Mouse (Mus musculus): ENCODE data around the gene Fth1. TPM values are rescaled to one million over a fixed set of nuclear protein-coding genes. Genes with fewer than 3 reads are reported as not detected.
"Not testable (repeated sequence)": the region's sequence is repeated elsewhere in the genome, so short reads cannot be mapped to it uniquely, and the experiment has no call there.

Gene Fth1
- 1,303 and 1,312 TPM in 2 replicates for polyA plus RNA-seq (2014; fragmentation: Nextera tagmentation; extraction: Ambion mirVana)

DNA sequence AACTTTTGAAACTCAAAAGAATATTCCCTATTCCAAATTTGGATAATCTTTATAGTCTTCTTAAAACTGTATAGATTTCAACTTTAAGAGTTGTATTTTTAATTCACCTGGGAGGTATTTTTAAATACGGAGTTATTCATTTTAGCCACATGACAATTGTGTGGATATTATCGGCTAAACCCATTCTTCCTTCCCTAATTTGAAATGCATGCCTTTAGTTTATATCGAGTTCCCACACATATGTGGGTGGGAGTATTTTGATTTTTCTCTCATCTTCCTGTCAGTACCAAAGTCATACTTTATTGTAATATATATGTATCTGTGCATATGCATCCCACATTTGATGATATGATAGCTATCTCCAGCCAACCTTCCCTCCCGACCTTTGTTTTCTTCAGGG lies at the start of gene Fth1:
Fth1 (plus strand) TSS at position 341 of the 400 bp plus-strand sequence.
- ATAC-seq (replicated peaks; ENCODE audit: insufficient number of reproducible peaks, low FRiP score, low TSS enrichment, low read depth) = no peak
- WGBS = 89% methylated on average over 4 of the region's 4 CpGs
- H3K4me1 ChIP-seq (ENCODE audit: control insufficient read depth, insufficient read depth, low read length) = peaks cover 4% of the 10 kb centered on the region; the same call in 1 of the 2 replicates
- H3K36me3 ChIP-seq (replicated peaks; ENCODE audit: control insufficient read depth, insufficient read depth, low read depth, low read length) = no peaks in the 10 kb centered on the region; the same call in 1 of the 2 replicates
- H3K27ac ChIP-seq (replicated peaks; ENCODE audit: low read depth, low read length) = no peak within 1 kb of the TSS
- no peaks in the 10 kb centered on the region for H3K9me3 ChIP-seq (replicated peaks; ENCODE audit: control insufficient read depth, low read length)
- no peaks in the 10 kb centered on the region for H3K27me3 ChIP-seq (ENCODE audit: control insufficient read depth, insufficient read depth, low read length)
- no peak within 1 kb of the TSS for H3K4me2 ChIP-seq (ENCODE audit: low read depth, low read length)
- DNase-seq (ENCODE audit: low spot score) = no peak
- H3K4me3 ChIP-seq (ENCODE audit: low read depth, low read length) = no peak within 1 kb of the TSS
- H3K9ac ChIP-seq (replicated peaks; ENCODE audit: low read length) = no peak within 1 kb of the TSS

- H3K4me1 ChIP-seq (ENCODE audit: control insufficient read depth, insufficient read depth, low read length); H3K27ac ChIP-seq (replicated peaks; ENCODE audit: low read depth, low read length); DNase-seq (ENCODE audit: low spot score); H3K9ac ChIP-seq (replicated peaks; ENCODE audit: low read length); ATAC-seq (replicated peaks; ENCODE audit: insufficient number of reproducible peaks, low FRiP score, low TSS enrichment, low read depth); H3K36me3 ChIP-seq (replicated peaks; ENCODE audit: control insufficient read depth, insufficient read depth, low read depth, low read length); H3K4me2 ChIP-seq (ENCODE audit: low read depth, low read length); H3K27me3 ChIP-seq (ENCODE audit: control insufficient read depth, insufficient read depth, low read length); H3K4me3 ChIP-seq (ENCODE audit: low read depth, low read length); H3K9me3 ChIP-seq (replicated peaks; ENCODE audit: control insufficient read depth, low read length): not testable (repeated sequence)
- WGBS = 80% methylated on average over 2 of the region's 2 CpGs
Observed at GRCm38 (mm10) chr19:9931167-9931607, 49.2 kb upstream of the Fth1 start.

- H3K27me3 ChIP-seq (ENCODE audit: control insufficient read depth, insufficient read depth, low read length) = no peaks in the 10 kb centered on the region
- DNase-seq (ENCODE audit: low spot score) (no peak), ATAC-seq (replicated peaks; ENCODE audit: insufficient number of reproducible peaks, low FRiP score, low TSS enrichment, low read depth) (no peak)
- H3K9ac ChIP-seq (replicated peaks; ENCODE audit: low read length) = no peak overlapping the region
- H3K4me1 ChIP-seq (ENCODE audit: control insufficient read depth, insufficient read depth, low read length) = no peaks in the 10 kb centered on the region
- no peaks in the 10 kb centered on the region for H3K36me3 ChIP-seq (replicated peaks; ENCODE audit: control insufficient read depth, insufficient read depth, low read depth, low read length)
- H3K27ac ChIP-seq (replicated peaks; ENCODE audit: low read depth, low read length) = no peak overlapping the region
- H3K4me2 ChIP-seq (ENCODE audit: low read depth, low read length) = no peak overlapping the region
- H3K4me3 ChIP-seq (ENCODE audit: low read depth, low read length) = no peak overlapping the region
- WGBS = 60% methylated on average over 2 of the region's 2 CpGs
- no peaks in the 10 kb centered on the region for H3K9me3 ChIP-seq (replicated peaks; ENCODE audit: control insufficient read depth, low read length)
Observed at GRCm38 (mm10) chr19:9933908-9934307, 46.5 kb upstream of the Fth1 start.

GRCm38 (mm10) chr19:9936579-9936978 lies 43.8 kb upstream of the Fth1 start:
- Histone ChIP-seq H3K36me3 (replicated peaks; ENCODE audit: control insufficient read depth, insufficient read depth, low read depth, low read length) (no peaks in the 10 kb centered on the region), H3K27me3 (ENCODE audit: control insufficient read depth, insufficient read depth, low read length) (no peaks in the 10 kb centered on the region), H3K4me3 (ENCODE audit: low read depth, low read length) (no peak overlapping the region), H3K4me1 (ENCODE audit: control insufficient read depth, insufficient read depth, low read length) (no peaks in the 10 kb centered on the region), H3K9me3 (replicated peaks; ENCODE audit: control insufficient read depth, low read length) (no peaks in the 10 kb centered on the region), H3K9ac (replicated peaks; ENCODE audit: low read length) (no peak overlapping the region), H3K27ac (replicated peaks; ENCODE audit: low read depth, low read length) (no peak overlapping the region), H3K4me2 (ENCODE audit: low read depth, low read length) (no peak overlapping the region)
- no peak for DNase-seq (ENCODE audit: low spot score)
- ATAC-seq (replicated peaks; ENCODE audit: insufficient number of reproducible peaks, low FRiP score, low TSS enrichment, low read depth) = no peak
- 59% methylated on average over 5 of the region's 5 CpGs for WGBS

- Histone ChIP-seq H3K4me1 (ENCODE audit: control insufficient read depth, insufficient read depth, low read length) (no peaks in the 10 kb centered on the region), H3K4me2 (ENCODE audit: low read depth, low read length) (no peak overlapping the region), H3K4me3 (ENCODE audit: low read depth, low read length) (no peak overlapping the region), H3K27me3 (ENCODE audit: control insufficient read depth, insufficient read depth, low read length) (no peaks in the 10 kb centered on the region), H3K9ac (replicated peaks; ENCODE audit: low read length) (no peak overlapping the region), H3K27ac (replicated peaks; ENCODE audit: low read depth, low read length) (no peak overlapping the region), H3K9me3 (replicated peaks; ENCODE audit: control insufficient read depth, low read length) (no peaks in the 10 kb centered on the region), H3K36me3 (replicated peaks; ENCODE audit: control insufficient read depth, insufficient read depth, low read depth, low read length) (no peaks in the 10 kb centered on the region)
- no peak for DNase-seq (ENCODE audit: low spot score)
- 62% methylated on average over 5 of the region's 5 CpGs for WGBS
- ATAC-seq (replicated peaks; ENCODE audit: insufficient number of reproducible peaks, low FRiP score, low TSS enrichment, low read depth) = no peak
Observed at GRCm38 (mm10) chr19:9937428-9937827, 43.0 kb upstream of the Fth1 start.

DNA sequence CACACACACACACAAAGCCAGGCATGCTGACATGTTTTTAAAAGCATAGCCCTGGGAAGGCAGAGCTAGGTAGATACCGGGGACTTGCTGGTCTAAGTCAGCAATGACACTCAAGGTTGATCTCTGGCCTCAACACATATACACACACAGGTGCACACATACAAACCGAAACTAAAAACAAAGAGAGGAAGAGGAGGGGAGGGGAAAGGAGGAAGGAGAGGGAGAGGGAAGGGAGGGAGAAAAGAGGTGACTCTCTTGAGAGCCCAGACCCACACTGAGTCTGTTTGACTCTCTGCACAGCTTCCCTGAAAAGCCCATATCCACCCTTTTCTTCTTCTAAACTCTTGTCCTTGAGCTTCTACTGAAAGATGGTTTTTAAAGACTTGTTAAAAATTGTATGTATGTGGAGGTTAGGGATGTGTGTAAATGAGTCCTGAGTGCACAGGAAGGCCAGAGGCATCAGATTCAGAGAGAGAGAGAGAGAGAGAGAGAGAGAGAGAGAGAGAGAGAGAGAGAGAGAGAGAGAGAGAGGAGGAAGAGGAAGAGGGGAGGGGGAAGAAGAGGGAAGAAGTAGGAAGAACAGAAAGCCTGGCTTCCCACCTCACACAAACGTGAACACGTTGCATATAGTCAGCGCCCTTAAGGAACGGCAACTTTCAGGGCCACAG lies 42.1 kb upstream of the Fth1 start:
- Histone ChIP-seq H3K27me3 (ENCODE audit: control insufficient read depth, insufficient read depth, low read length) (no peaks in the 10 kb centered on the region), H3K4me3 (ENCODE audit: low read depth, low read length) (no peak overlapping the region), H3K27ac (replicated peaks; ENCODE audit: low read depth, low read length) (no peak overlapping the region), H3K36me3 (replicated peaks; ENCODE audit: control insufficient read depth, insufficient read depth, low read depth, low read length) (no peaks in the 10 kb centered on the region), H3K9ac (replicated peaks; ENCODE audit: low read length) (no peak overlapping the region), H3K9me3 (replicated peaks; ENCODE audit: control insufficient read depth, low read length) (no peaks in the 10 kb centered on the region), H3K4me1 (ENCODE audit: control insufficient read depth, insufficient read depth, low read length) (no peaks in the 10 kb centered on the region), H3K4me2 (ENCODE audit: low read depth, low read length) (no peak overlapping the region)
- no peak for ATAC-seq (replicated peaks; ENCODE audit: insufficient number of reproducible peaks, low FRiP score, low TSS enrichment, low read depth)
- WGBS = 80% methylated on average over 6 of the region's 6 CpGs
- no peak for DNase-seq (ENCODE audit: low spot score)

DNA sequence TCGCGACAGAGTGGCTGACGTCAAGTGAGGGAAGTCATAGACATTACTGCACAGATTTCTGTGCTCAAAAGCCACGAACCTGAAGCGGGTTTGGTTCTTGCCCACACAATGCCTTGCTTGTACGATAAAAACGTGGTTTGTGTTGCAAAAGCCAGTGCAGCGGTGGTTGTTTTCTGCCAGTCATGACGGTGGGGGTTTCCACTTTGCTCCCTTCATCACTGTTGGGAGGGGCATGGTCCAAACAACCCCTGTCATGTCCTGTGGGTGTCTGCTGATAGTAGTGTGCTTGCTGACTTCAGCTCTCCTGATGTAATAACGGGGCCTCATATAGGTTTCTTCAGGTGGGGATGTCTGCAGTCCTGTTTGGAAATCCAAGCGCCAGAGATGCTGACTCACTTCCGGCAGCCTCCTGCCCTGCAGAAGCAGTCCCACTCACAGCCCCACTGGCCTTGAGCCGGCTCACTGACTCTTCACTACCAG lies 41.5 kb upstream of the Fth1 start:
- Histone ChIP-seq H3K9me3 (replicated peaks; ENCODE audit: control insufficient read depth, low read length) (no peaks in the 10 kb centered on the region), H3K4me3 (ENCODE audit: low read depth, low read length) (no peak overlapping the region), H3K27ac (replicated peaks; ENCODE audit: low read depth, low read length) (no peak overlapping the region), H3K27me3 (ENCODE audit: control insufficient read depth, insufficient read depth, low read length) (no peaks in the 10 kb centered on the region), H3K36me3 (replicated peaks; ENCODE audit: control insufficient read depth, insufficient read depth, low read depth, low read length) (no peaks in the 10 kb centered on the region), H3K4me1 (ENCODE audit: control insufficient read depth, insufficient read depth, low read length) (no peaks in the 10 kb centered on the region), H3K9ac (replicated peaks; ENCODE audit: low read length) (no peak overlapping the region), H3K4me2 (ENCODE audit: low read depth, low read length) (no peak overlapping the region)
- DNase-seq (ENCODE audit: low spot score) (no peak), ATAC-seq (replicated peaks; ENCODE audit: insufficient number of reproducible peaks, low FRiP score, low TSS enrichment, low read depth) (no peak)
- 77% methylated on average over 13 of the region's 13 CpGs for WGBS

- Histone ChIP-seq H3K27me3 (ENCODE audit: control insufficient read depth, insufficient read depth, low read length) (no peaks in the 10 kb centered on the region), H3K9me3 (replicated peaks; ENCODE audit: control insufficient read depth, low read length) (no peaks in the 10 kb centered on the region), H3K27ac (replicated peaks; ENCODE audit: low read depth, low read length) (no peak overlapping the region), H3K36me3 (replicated peaks; ENCODE audit: control insufficient read depth, insufficient read depth, low read depth, low read length) (no peaks in the 10 kb centered on the region), H3K4me1 (ENCODE audit: control insufficient read depth, insufficient read depth, low read length) (no peaks in the 10 kb centered on the region), H3K9ac (replicated peaks; ENCODE audit: low read length) (no peak overlapping the region), H3K4me3 (ENCODE audit: low read depth, low read length) (no peak overlapping the region), H3K4me2 (ENCODE audit: low read depth, low read length) (no peak overlapping the region)
- DNase-seq (ENCODE audit: low spot score) = no peak
- ATAC-seq (replicated peaks; ENCODE audit: insufficient number of reproducible peaks, low FRiP score, low TSS enrichment, low read depth) = no peak
- WGBS = 45% methylated on average over 7 of the region's 7 CpGs
Observed at GRCm38 (mm10) chr19:9939841-9940240, 40.6 kb upstream of the Fth1 start.

All from embryonic facial prominence, embryonic 11.5 days (tissue).